Mouse (Mus musculus): ENCODE measurements around the gene Sh3bgr. TPM values are rescaled to one million over a fixed set of nuclear protein-coding genes. Genes with fewer than 3 reads are reported as not detected.

Sh3bgr gene
- total and polyA plus RNA-seq, 2 experiments from 2014 or later = 2.4 to 6.8 TPM

DNA sequence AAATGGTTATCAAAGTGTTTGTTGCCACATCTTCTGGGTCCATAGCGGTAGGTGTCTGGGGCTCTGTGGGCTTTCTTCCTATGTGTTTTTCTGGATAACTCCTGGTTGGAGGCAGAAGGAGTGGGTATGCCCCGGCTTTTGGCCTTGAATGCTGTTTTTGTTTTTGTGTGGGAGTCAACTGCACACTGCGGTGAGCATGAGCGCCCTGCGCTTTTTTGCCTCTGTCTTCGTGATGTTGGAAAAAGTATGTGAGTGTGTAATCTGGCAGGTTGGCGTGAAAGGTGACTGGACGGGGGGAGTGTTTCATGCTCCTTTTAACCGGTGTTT lies 415 bp downstream of the Sh3bgr start:
- no peak for ATAC-seq (ENCODE audit: low FRiP score)
- no peaks in the 10 kb centered on the region for H3K27me3 ChIP-seq (ENCODE audit: insufficient read depth, low read length)
- H3K4me3 ChIP-seq (ENCODE audit: low read depth, low read length) = peak overlapping the region; percentile 15; the same call in 1 of the 2 replicates
- 34% methylated on average over 9 of the region's 9 CpGs for WGBS
- no peaks in the 10 kb centered on the region for H3K9me3 ChIP-seq (ENCODE audit: low read length)
- peak overlapping the region; percentile 42 for H3K4me2 ChIP-seq (ENCODE audit: low read depth, low read length, poor library complexity, severe bottlenecking)
- H3K36me3 ChIP-seq (ENCODE audit: insufficient read depth, low read length) = no peaks in the 10 kb centered on the region
- DNase-seq (ENCODE audit: low spot score) = no peak
- no peak overlapping the region for H3K9ac ChIP-seq (replicated peaks; ENCODE audit: low read length, poor library complexity, severe bottlenecking)
- TF ChIP-seq CTCF (IDR thresholded peaks at IDR 0.05) = no peak
- H3K4me1 ChIP-seq (ENCODE audit: insufficient read depth, low read length) = no peaks in the 10 kb centered on the region
- H3K27ac ChIP-seq (ENCODE audit: low read depth, low read length) = no peak overlapping the region

- Histone ChIP-seq H3K27me3 (ENCODE audit: insufficient read depth, low read length) (no peaks in the 10 kb centered on the region), H3K9me3 (ENCODE audit: low read length) (no peaks in the 10 kb centered on the region), H3K4me2 (ENCODE audit: low read depth, low read length, poor library complexity, severe bottlenecking) (no peak overlapping the region), H3K4me1 (ENCODE audit: insufficient read depth, low read length) (no peaks in the 10 kb centered on the region), H3K9ac (replicated peaks; ENCODE audit: low read length, poor library complexity, severe bottlenecking) (no peak overlapping the region), H3K4me3 (ENCODE audit: low read depth, low read length) (no peak overlapping the region), H3K36me3 (ENCODE audit: insufficient read depth, low read length) (no peaks in the 10 kb centered on the region), H3K27ac (ENCODE audit: low read depth, low read length) (no peak overlapping the region)
- ATAC-seq (ENCODE audit: low FRiP score) (no peak), DNase-seq (ENCODE audit: low spot score) (no peak)
- WGBS = 86% methylated on average over 11 of the region's 11 CpGs
- TF ChIP-seq CTCF (IDR thresholded peaks at IDR 0.05) = no peak
Measured at GRCm38 (mm10) chr16:96201485-96202232, 1.4 kb downstream of the Sh3bgr start.

GRCm38 (mm10) chr16:96209789-96210188 lies 9.5 kb downstream of the Sh3bgr start:
- Histone ChIP-seq H3K9me3 (ENCODE audit: low read length) (no peaks in the 10 kb centered on the region), H3K36me3 (ENCODE audit: insufficient read depth, low read length) (no peaks in the 10 kb centered on the region), H3K27me3 (ENCODE audit: insufficient read depth, low read length) (no peaks in the 10 kb centered on the region), H3K27ac (ENCODE audit: low read depth, low read length) (no peak overlapping the region), H3K4me3 (ENCODE audit: low read depth, low read length) (no peak overlapping the region), H3K4me2 (ENCODE audit: low read depth, low read length, poor library complexity, severe bottlenecking) (no peak overlapping the region), H3K9ac (replicated peaks; ENCODE audit: low read length, poor library complexity, severe bottlenecking) (no peak overlapping the region), H3K4me1 (ENCODE audit: insufficient read depth, low read length) (no peaks in the 10 kb centered on the region)
- 81% methylated on average over 10 of the region's 10 CpGs for WGBS
- DNase-seq (ENCODE audit: low spot score) (no peak), ATAC-seq (ENCODE audit: low FRiP score) (no peak)
- TF ChIP-seq CTCF (IDR thresholded peaks at IDR 0.05) = no peak

DNA sequence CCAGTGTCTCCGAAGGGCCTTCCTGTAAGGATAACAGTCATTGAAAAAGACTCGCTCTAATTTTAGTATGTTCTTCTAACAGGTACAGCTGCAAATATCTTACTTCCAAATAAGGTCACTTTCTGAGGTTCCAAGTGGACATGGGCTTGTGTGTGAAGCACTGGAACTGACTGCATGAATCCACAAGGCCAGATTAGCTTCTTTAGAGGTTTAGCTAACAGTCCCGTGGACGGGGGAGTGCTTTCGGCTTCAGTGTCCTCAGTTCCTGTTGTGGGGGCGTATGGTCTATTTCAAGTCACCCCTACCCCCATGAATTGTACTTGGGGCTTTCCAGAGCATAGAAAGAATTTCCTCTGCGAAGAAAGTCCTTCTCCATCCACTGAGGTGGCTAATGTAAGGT lies 10.6 kb downstream of the Sh3bgr start:
- no peak for TF ChIP-seq CTCF (IDR thresholded peaks at IDR 0.05)
- Histone ChIP-seq H3K36me3 (ENCODE audit: insufficient read depth, low read length) (no peaks in the 10 kb centered on the region), H3K4me3 (ENCODE audit: low read depth, low read length) (no peak overlapping the region), H3K27ac (ENCODE audit: low read depth, low read length) (no peak overlapping the region), H3K9ac (replicated peaks; ENCODE audit: low read length, poor library complexity, severe bottlenecking) (no peak overlapping the region), H3K4me1 (ENCODE audit: insufficient read depth, low read length) (no peaks in the 10 kb centered on the region), H3K4me2 (ENCODE audit: low read depth, low read length, poor library complexity, severe bottlenecking) (no peak overlapping the region), H3K9me3 (ENCODE audit: low read length) (no peaks in the 10 kb centered on the region), H3K27me3 (ENCODE audit: insufficient read depth, low read length) (no peaks in the 10 kb centered on the region)
- DNase-seq (ENCODE audit: low spot score) (no peak), ATAC-seq (ENCODE audit: low FRiP score) (no peak)
- 89% methylated on average over 7 of the region's 7 CpGs for WGBS

- Histone ChIP-seq H3K27me3 (ENCODE audit: insufficient read depth, low read length) (no peaks in the 10 kb centered on the region), H3K4me3 (ENCODE audit: low read depth, low read length) (no peak overlapping the region), H3K36me3 (ENCODE audit: insufficient read depth, low read length) (no peaks in the 10 kb centered on the region), H3K9ac (replicated peaks; ENCODE audit: low read length, poor library complexity, severe bottlenecking) (no peak overlapping the region), H3K9me3 (ENCODE audit: low read length) (no peaks in the 10 kb centered on the region), H3K4me1 (ENCODE audit: insufficient read depth, low read length) (no peaks in the 10 kb centered on the region), H3K27ac (ENCODE audit: low read depth, low read length) (no peak overlapping the region), H3K4me2 (ENCODE audit: low read depth, low read length, poor library complexity, severe bottlenecking) (no peak overlapping the region)
- no peak for TF ChIP-seq CTCF (IDR thresholded peaks at IDR 0.05)
- 92% methylated on average over 4 of the region's 4 CpGs for WGBS
- ATAC-seq (ENCODE audit: low FRiP score) = no peak
- DNase-seq (ENCODE audit: low spot score) = no peak
Measured at GRCm38 (mm10) chr16:96213027-96213426, 12.8 kb downstream of the Sh3bgr start.

DNA sequence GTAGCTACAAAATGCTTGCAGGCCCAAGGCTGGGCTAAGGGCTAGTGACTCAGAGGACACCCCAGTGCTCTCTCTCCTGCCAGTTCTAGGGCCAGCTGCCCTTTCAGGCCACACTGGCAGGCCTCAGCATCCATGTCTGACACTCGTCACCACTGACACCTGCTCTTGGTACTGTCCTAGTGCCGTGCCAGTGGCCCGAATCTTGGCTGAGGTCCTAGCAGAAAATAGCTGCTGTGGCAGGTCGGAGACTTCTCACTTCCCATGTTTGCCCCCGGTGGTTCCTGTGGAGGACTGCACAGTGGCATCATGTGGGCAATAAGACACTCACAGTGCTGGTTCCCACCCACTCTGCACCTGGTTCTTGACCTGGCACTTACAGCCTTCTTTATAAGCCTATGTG lies 21.2 kb downstream of the Sh3bgr start:
- Histone ChIP-seq H3K27me3 (ENCODE audit: insufficient read depth, low read length) (no peaks in the 10 kb centered on the region), H3K4me1 (ENCODE audit: insufficient read depth, low read length) (no peaks in the 10 kb centered on the region), H3K4me2 (ENCODE audit: low read depth, low read length, poor library complexity, severe bottlenecking) (no peak overlapping the region), H3K4me3 (ENCODE audit: low read depth, low read length) (no peak overlapping the region), H3K27ac (ENCODE audit: low read depth, low read length) (no peak overlapping the region), H3K9ac (replicated peaks; ENCODE audit: low read length, poor library complexity, severe bottlenecking) (no peak overlapping the region), H3K36me3 (ENCODE audit: insufficient read depth, low read length) (no peaks in the 10 kb centered on the region), H3K9me3 (ENCODE audit: low read length) (no peaks in the 10 kb centered on the region)
- TF ChIP-seq CTCF (IDR thresholded peaks at IDR 0.05) = peak; percentile 35; the same call in 1 of the 2 replicates
- DNase-seq (ENCODE audit: low spot score) = no peak
- ATAC-seq (ENCODE audit: low FRiP score) = no peak
- WGBS = 81% methylated on average over 5 of the region's 5 CpGs

Data from midbrain, postnatal 0 days (tissue).